Mouse (Mus musculus): Measurements from ENCODE around the gene Esyt2. TPM values are rescaled to one million over a fixed set of nuclear protein-coding genes. Genes with fewer than 3 reads are reported as not detected.
"Not testable (repeated sequence)": the region's sequence is repeated elsewhere in the genome, so short reads cannot be mapped to it uniquely, and the experiment has no call there.

The Esyt2 gene
- polyA plus RNA-seq, 1 experiment from 2014 or later = 16.7 TPM

GRCm38 (mm10) chr12:116264756-116265155 lies 16.2 kb upstream of the Esyt2 start:
- DNase-seq (ENCODE audit: low spot score) = no peak
- TF ChIP-seq EP300 (IDR thresholded peaks at IDR 0.05) (no peak), CTCF (IDR thresholded peaks at IDR 0.05) (no peak)
- 95% methylated on average over 2 of the region's 2 CpGs for WGBS
- H3K36me3 ChIP-seq (ENCODE audit: insufficient read depth, low read length) = no peaks in the 10 kb centered on the region
- H3K27ac ChIP-seq (ENCODE audit: low read length) = no peak overlapping the region
- H3K4me2 ChIP-seq (replicated peaks; ENCODE audit: low read depth, low read length) = no peak overlapping the region
- H3K4me1 ChIP-seq (ENCODE audit: insufficient read depth, low read depth, low read length) = no peaks in the 10 kb centered on the region
- H3K9me3 ChIP-seq (ENCODE audit: low read length) = no peaks in the 10 kb centered on the region
- no peak overlapping the region for H3K9ac ChIP-seq (replicated peaks; ENCODE audit: low read depth)
- ATAC-seq = no peak
- no peak overlapping the region for H3K4me3 ChIP-seq (ENCODE audit: low read depth, low read length)
- no peaks in the 10 kb centered on the region for H3K27me3 ChIP-seq (replicated peaks; ENCODE audit: insufficient read depth, low read length)

DNA sequence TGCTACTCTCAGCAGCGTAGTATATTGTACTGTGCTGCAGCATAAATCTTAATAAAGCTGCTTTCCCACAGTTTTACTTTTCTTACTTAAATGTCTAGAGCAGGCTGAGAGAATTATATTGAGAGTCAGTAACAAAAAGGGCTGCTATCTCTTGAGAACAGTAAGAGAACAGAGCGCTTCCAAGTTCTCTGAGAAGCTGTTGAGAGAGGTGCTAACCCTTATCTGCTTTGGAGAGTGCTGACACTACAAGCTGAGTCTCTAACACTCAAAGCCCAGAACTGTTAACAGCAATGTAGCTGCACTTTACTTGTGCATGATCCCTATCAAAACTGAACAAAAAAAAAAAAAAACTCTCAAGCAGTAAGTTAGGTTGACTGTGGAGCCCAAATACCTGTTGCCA lies 15.7 kb upstream of the Esyt2 start:
- no peaks in the 10 kb centered on the region for H3K4me1 ChIP-seq (ENCODE audit: insufficient read depth, low read depth, low read length)
- no peak overlapping the region for H3K4me3 ChIP-seq (ENCODE audit: low read depth, low read length)
- TF ChIP-seq EP300 (IDR thresholded peaks at IDR 0.05) = no peak
- TF ChIP-seq CTCF (IDR thresholded peaks at IDR 0.05) = no peak
- no peaks in the 10 kb centered on the region for H3K9me3 ChIP-seq (ENCODE audit: low read length)
- no peaks in the 10 kb centered on the region for H3K27me3 ChIP-seq (replicated peaks; ENCODE audit: insufficient read depth, low read length)
- H3K36me3 ChIP-seq (ENCODE audit: insufficient read depth, low read length) = no peaks in the 10 kb centered on the region
- WGBS = 63% methylated on average over 2 of the region's 2 CpGs
- ATAC-seq (no peak), DNase-seq (ENCODE audit: low spot score) (no peak)
- H3K9ac ChIP-seq (replicated peaks; ENCODE audit: low read depth) = no peak overlapping the region
- H3K4me2 ChIP-seq (replicated peaks; ENCODE audit: low read depth, low read length) = no peak overlapping the region
- no peak overlapping the region for H3K27ac ChIP-seq (ENCODE audit: low read length)

DNA sequence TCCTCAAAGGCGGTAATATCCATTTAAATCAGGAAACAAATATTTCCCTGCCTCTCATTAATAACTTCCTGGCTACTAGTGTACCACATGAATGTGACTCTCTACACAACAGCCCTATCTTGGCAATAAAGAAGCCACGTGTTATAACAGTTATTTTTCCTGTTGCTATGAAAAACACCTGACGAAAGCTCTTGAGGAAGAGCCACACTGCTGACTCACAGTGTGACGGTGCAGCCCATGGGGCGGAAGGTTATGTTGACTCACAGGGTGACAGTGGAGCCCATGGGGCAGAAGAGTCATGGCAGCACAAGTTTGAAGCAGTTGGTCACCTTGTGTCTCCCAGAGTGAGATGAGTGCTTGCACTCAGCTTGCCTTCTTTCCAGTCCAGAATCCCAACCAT lies 11.5 kb upstream of the Esyt2 start:
- DNase-seq (ENCODE audit: low spot score) = no peak
- Histone ChIP-seq H3K4me1 (ENCODE audit: insufficient read depth, low read depth, low read length) (no peaks in the 10 kb centered on the region), H3K36me3 (ENCODE audit: insufficient read depth, low read length) (no peaks in the 10 kb centered on the region), H3K9ac (replicated peaks; ENCODE audit: low read depth) (no peak overlapping the region), H3K4me3 (ENCODE audit: low read depth, low read length) (no peak overlapping the region), H3K4me2 (replicated peaks; ENCODE audit: low read depth, low read length) (no peak overlapping the region), H3K27me3 (replicated peaks; ENCODE audit: insufficient read depth, low read length) (no peaks in the 10 kb centered on the region), H3K27ac (ENCODE audit: low read length) (no peak overlapping the region), H3K9me3 (ENCODE audit: low read length) (no peaks in the 10 kb centered on the region)
- TF ChIP-seq CTCF (IDR thresholded peaks at IDR 0.05) (no peak), EP300 (IDR thresholded peaks at IDR 0.05) (no peak)
- 58% methylated on average over 5 of the region's 5 CpGs for WGBS
- peak; percentile 49; the same call in 1 of the 2 replicates for ATAC-seq

DNA sequence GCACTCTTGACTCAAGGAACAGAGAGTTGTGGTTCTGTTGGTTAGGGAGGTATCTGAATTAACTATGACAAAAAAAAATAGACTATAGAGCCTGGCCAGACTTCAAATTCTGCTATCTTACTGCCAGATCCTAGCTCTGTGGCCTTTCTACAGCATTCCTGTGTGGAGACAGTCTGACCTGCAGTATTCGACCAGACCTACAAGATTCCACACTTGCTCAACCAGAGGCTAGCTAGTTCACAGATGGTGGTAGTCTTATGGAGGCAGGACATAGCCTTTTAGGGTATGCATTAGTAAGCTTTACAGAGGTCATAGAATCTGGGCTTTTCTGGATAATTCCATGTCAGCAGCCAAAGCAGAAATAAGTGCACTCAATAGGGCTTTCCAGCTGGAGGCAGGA lies 10.5 kb upstream of the Esyt2 start:
- Histone ChIP-seq H3K36me3 (ENCODE audit: insufficient read depth, low read length) (no peaks in the 10 kb centered on the region), H3K4me3 (ENCODE audit: low read depth, low read length) (no peak overlapping the region), H3K9ac (replicated peaks; ENCODE audit: low read depth) (no peak overlapping the region), H3K27me3 (replicated peaks; ENCODE audit: insufficient read depth, low read length) (no peaks in the 10 kb centered on the region), H3K4me1 (ENCODE audit: insufficient read depth, low read depth, low read length) (no peaks in the 10 kb centered on the region), H3K9me3 (ENCODE audit: low read length) (no peaks in the 10 kb centered on the region), H3K27ac (ENCODE audit: low read length) (no peak overlapping the region), H3K4me2 (replicated peaks; ENCODE audit: low read depth, low read length) (no peak overlapping the region)
- TF ChIP-seq EP300 (IDR thresholded peaks at IDR 0.05) (no peak), CTCF (IDR thresholded peaks at IDR 0.05) (no peak)
- ATAC-seq (no peak), DNase-seq (ENCODE audit: low spot score) (no peak)
- WGBS = 70% methylated on average over 1 of the region's 1 CpGs

- Histone ChIP-seq H3K9ac (replicated peaks; ENCODE audit: low read depth) (no peak overlapping the region), H3K9me3 (ENCODE audit: low read length) (no peaks in the 10 kb centered on the region), H3K27me3 (replicated peaks; ENCODE audit: insufficient read depth, low read length) (no peaks in the 10 kb centered on the region), H3K4me3 (ENCODE audit: low read depth, low read length) (no peak overlapping the region), H3K4me1 (ENCODE audit: insufficient read depth, low read depth, low read length) (no peaks in the 10 kb centered on the region), H3K4me2 (replicated peaks; ENCODE audit: low read depth, low read length) (no peak overlapping the region), H3K36me3 (ENCODE audit: insufficient read depth, low read length) (no peaks in the 10 kb centered on the region), H3K27ac (ENCODE audit: low read length) (no peak overlapping the region)
- 97% methylated on average over 2 of the region's 2 CpGs for whole genome bisulfite sequencing
- no peak for TF ChIP-seq CTCF (IDR thresholded peaks at IDR 0.05)
- TF ChIP-seq EP300 (IDR thresholded peaks at IDR 0.05) = no peak
- ATAC-seq (no peak), DNase-seq (ENCODE audit: low spot score) (no peak)
These were observed 9.9 kb upstream of the Esyt2 start for GRCm38 (mm10) chr12:116271071-116271470.

- DNase-seq (ENCODE audit: low spot score) (peak; percentile 36), ATAC-seq (peak; percentile 53; the same call in 1 of the 2 replicates)
- no peaks in the 10 kb centered on the region for H3K36me3 ChIP-seq (ENCODE audit: insufficient read depth, low read length)
These were observed 7.3 kb upstream of the Esyt2 start for GRCm38 (mm10) chr12:116273733-116274132.

GRCm38 (mm10) chr12:116275086-116275485 lies 5.9 kb upstream of the Esyt2 start, which contains the start of gene Gm11027:
Gene Gm11027, plus strand, starts transcription at chr12:116275386.
- ATAC-seq; H3K27ac ChIP-seq (ENCODE audit: low read length); DNase-seq (ENCODE audit: low spot score); H3K4me1 ChIP-seq (ENCODE audit: insufficient read depth, low read depth, low read length); H3K4me3 ChIP-seq (ENCODE audit: low read depth, low read length); H3K27me3 ChIP-seq (replicated peaks; ENCODE audit: insufficient read depth, low read length); H3K9ac ChIP-seq (replicated peaks; ENCODE audit: low read depth); H3K9me3 ChIP-seq (ENCODE audit: low read length); H3K36me3 ChIP-seq (ENCODE audit: insufficient read depth, low read length); H3K4me2 ChIP-seq (replicated peaks; ENCODE audit: low read depth, low read length): not testable (repeated sequence)
- 89% methylated on average over 2 of the region's 2 CpGs for WGBS

More at GRCm38 (mm10) chr12:116273733-116274132, 7.3 kb upstream of the Esyt2 start:
- WGBS = 33% methylated on average over 1 of the region's 1 CpGs
- Histone ChIP-seq H3K4me2 (replicated peaks; ENCODE audit: low read depth, low read length) (no peak overlapping the region), H3K27me3 (replicated peaks; ENCODE audit: insufficient read depth, low read length) (no peaks in the 10 kb centered on the region), H3K9me3 (ENCODE audit: low read length) (no peaks in the 10 kb centered on the region), H3K9ac (replicated peaks; ENCODE audit: low read depth) (no peak overlapping the region), H3K27ac (ENCODE audit: low read length) (no peak overlapping the region), H3K4me1 (ENCODE audit: insufficient read depth, low read depth, low read length) (no peaks in the 10 kb centered on the region), H3K4me3 (ENCODE audit: low read depth, low read length) (no peak overlapping the region)
- TF ChIP-seq EP300 (IDR thresholded peaks at IDR 0.05) = no peak
- no peak for TF ChIP-seq CTCF (IDR thresholded peaks at IDR 0.05)

Measured in lung, postnatal 0 days (tissue).